Mouse (Mus musculus) forebrain, embryonic 16.5 days (tissue): Measurements from ENCODE around the gene Gspt1. TPM values are rescaled to one million over a fixed set of nuclear protein-coding genes. Genes with fewer than 3 reads are reported as not detected.
A peak's percentile ranks its signal among the peaks of the same experiment; 100 is the strongest.

ENCODE experiments used
- ATAC-seq: fragments of 200-750 bp; cut with Nextera tagmentation; 2 replicates; pipeline ENCODE4 v1.8.0; 2017; ENCODE audit warnings: mild to moderate bottlenecking, moderate library complexity
- H3K27ac ChIP-seq: fragments of 300-500 bp; sonication (generic); 2 replicates; pipeline ENCODE4 v1.5.1; 2014; ENCODE audit warnings: low read length, control low read depth
- H3K27me3 ChIP-seq: fragments of 300-500 bp; sonication (generic); replicated peaks from 2 replicates; pipeline ENCODE4 v1.6.1; 2014; ENCODE audit warnings: low read length; ENCODE audit not compliant: control insufficient read depth, insufficient read depth
- H3K36me3 ChIP-seq: fragments of 300-500 bp; sonication (generic); 2 replicates; pipeline ENCODE4 v1.6.1; 2014; ENCODE audit not compliant: control insufficient read depth, insufficient read depth
- H3K4me1 ChIP-seq: fragments of 300-500 bp; sonication (generic); replicated peaks from 2 replicates; pipeline ENCODE4 v1.6.1; 2014; ENCODE audit warnings: low read length; ENCODE audit not compliant: control insufficient read depth, insufficient read depth
- H3K4me2 ChIP-seq: fragments of 300-500 bp; sonication (generic); 2 replicates; pipeline ENCODE4 v1.6.1; 2014; ENCODE audit warnings: mild to moderate bottlenecking, low read length, control low read depth
- H3K4me3 ChIP-seq: fragments of 300-500 bp; sonication (generic); replicated peaks from 2 replicates; pipeline ENCODE4 v1.5.1; 2014; ENCODE audit warnings: mild to moderate bottlenecking, low read length, control low read depth
- H3K9ac ChIP-seq: fragments of 300-500 bp; sonication (generic); replicated peaks from 2 replicates; pipeline ENCODE4 v1.6.1; 2014; ENCODE audit warnings: low read depth, low read length, control low read depth
- H3K9me3 ChIP-seq: fragments of 300-500 bp; sonication (generic); 2 replicates; pipeline ENCODE4 v1.6.1; 2016; ENCODE audit warnings: low read length; ENCODE audit not compliant: control insufficient read depth
- WGBS: fragments of 180-500 bp; shearing (Covaris S2); extraction: QIAGEN DNeasy Blood & Tissue Kit; methylation state at CpG from one replicate; pipeline ENCODE4 v1.1.7; 2014; 5-methylcytosine and 5-hydroxymethylcytosine counted together
- polyA plus RNA-seq: library from polyadenylated mRNA; unstranded; fragments of >200 nt; fragmentation: Nextera tagmentation; extraction: Ambion mirVana; gene quantifications from 2 replicates; pipeline ENCODE4 v1.2.1, GENCODE M21; 2015

The Gspt1 gene
- polyA plus RNA-seq, 1 experiment from 2014 or later = 47.3 TPM

DNA sequence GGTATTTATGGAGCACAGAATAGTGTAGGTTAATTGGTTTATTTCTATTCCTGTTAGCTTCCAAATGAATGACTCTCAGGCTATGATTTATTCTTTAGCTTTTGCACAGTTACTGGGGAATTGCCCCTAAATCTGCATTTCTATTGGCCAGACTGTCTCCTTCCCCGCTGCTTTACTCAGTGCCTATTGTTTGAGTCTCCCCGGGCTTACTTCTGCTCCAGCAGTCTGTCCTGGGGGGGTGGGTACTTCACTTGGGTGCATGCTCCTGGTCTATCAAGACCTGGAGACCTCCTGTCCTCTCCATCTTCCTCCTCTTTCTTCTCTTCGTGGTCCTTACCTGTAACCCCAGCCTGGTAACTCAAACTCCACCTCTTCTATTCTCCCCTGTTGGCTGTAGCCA lies 22.8 kb upstream of the Gspt1 start:
- Histone ChIP-seq H3K36me3 (no peaks in the 10 kb centered on the region), H3K27ac (no peak overlapping the region), H3K9ac (no peak overlapping the region), H3K4me1 (no peaks in the 10 kb centered on the region), H3K4me3 (no peak overlapping the region), H3K27me3 (no peaks in the 10 kb centered on the region), H3K4me2 (no peak overlapping the region), H3K9me3 (no peaks in the 10 kb centered on the region)
- no peak for ATAC-seq
- 29% methylated on average over 3 of the region's 3 CpGs for WGBS

DNA sequence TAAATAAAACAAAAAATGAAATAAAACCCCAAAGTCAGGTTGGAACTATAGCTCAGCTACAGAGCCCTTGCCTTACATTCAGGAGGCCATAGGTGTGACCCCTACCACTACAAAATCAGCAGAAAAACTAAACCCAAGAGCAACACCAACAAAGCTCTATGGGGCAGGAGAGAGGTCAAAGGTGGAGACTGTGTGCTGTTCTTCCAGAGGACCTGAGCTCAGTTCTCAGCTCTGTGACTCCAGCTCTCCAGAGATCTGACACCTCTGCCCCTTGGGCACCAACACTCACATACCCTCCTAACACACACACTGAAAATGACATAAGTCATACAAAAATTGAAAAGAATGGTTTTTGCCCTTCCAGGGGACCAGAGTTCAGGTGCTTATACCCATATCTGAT lies 16.9 kb upstream of the Gspt1 start:
- no peak overlapping the region for H3K4me3 ChIP-seq
- no peaks in the 10 kb centered on the region for H3K9me3 ChIP-seq
- no peaks in the 10 kb centered on the region for H3K4me1 ChIP-seq
- H3K4me2 ChIP-seq = no peak overlapping the region
- no peaks in the 10 kb centered on the region for H3K36me3 ChIP-seq
- no peak overlapping the region for H3K9ac ChIP-seq
- no peak for ATAC-seq
- H3K27ac ChIP-seq = no peak overlapping the region
- no peaks in the 10 kb centered on the region for H3K27me3 ChIP-seq

DNA sequence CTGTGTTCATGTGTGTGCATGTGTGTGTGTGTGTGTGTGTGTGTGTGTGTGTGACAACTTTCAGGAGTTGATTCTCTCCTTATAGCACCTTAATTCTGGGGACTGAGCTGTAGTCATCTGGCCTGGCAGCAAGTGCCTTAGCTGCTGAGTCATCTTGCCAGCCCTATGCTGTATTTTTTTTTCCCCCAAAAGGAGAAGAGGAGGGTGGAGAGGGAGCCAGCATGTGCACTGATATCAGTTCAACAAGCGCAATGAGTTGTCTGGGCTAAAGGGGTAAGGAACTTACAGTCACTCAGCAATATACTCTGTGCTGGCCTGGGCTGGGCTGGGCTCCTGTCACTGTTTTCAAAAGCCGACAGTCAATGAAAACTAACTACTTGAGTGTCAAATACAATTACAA lies 16.5 kb upstream of the Gspt1 start:
- no peaks in the 10 kb centered on the region for H3K36me3 ChIP-seq
- no peaks in the 10 kb centered on the region for H3K27me3 ChIP-seq
- no peak overlapping the region for H3K27ac ChIP-seq
- H3K4me3 ChIP-seq = no peak overlapping the region
- H3K4me1 ChIP-seq = no peaks in the 10 kb centered on the region
- H3K9ac ChIP-seq = no peak overlapping the region
- no peak for ATAC-seq
- no peaks in the 10 kb centered on the region for H3K9me3 ChIP-seq
- H3K4me2 ChIP-seq = no peak overlapping the region
- 86% methylated on average over 2 of the region's 2 CpGs for WGBS

DNA sequence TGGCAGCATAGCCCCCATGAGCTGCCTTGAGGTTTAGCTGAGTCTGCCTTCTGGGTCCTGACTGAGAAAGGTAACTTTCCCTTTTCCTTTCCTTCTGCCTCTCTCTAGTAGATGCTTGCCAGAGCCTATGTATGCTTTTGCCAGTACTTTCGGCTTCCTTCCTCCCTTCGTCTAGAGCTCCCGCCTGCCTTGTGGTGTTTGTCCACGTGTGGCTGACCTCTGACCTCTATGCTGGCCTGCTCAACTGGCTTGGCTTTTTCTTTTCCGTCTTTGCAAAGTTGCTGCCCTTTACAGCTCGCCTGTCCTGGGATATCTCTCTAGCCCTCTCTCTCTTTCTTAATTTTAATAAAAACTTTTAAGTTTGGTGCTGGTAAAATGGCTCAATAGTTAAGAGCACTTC lies 15.7 kb upstream of the Gspt1 start:
- Histone ChIP-seq H3K27ac (no peak overlapping the region), H3K9ac (no peak overlapping the region), H3K4me1 (no peaks in the 10 kb centered on the region), H3K36me3 (no peaks in the 10 kb centered on the region), H3K27me3 (no peaks in the 10 kb centered on the region), H3K4me3 (no peak overlapping the region), H3K9me3 (no peaks in the 10 kb centered on the region), H3K4me2 (no peak overlapping the region)
- no peak for ATAC-seq
- WGBS = 45% methylated on average over 6 of the region's 6 CpGs

DNA sequence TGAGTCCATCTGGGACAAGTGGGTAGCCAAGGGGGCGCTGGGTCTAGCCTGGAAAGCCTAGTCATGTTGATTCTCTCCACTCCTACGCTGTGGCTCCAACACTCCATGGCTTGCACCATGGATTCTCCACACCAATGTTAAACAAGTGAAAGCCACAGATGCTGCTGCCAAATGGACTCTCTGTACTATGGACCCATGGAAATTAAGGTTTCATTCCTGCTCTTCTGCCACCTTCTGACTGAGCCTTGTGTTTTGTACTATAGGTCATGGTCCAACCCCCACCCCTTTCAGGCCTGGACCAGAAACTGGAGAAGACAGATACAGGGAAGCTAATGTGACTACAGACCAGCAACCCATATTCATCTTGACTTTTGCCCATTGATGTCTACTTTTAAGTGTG lies 12.4 kb upstream of the Gspt1 start:
- H3K4me3 ChIP-seq = no peak overlapping the region
- H3K27ac ChIP-seq = no peak overlapping the region
- no peaks in the 10 kb centered on the region for H3K27me3 ChIP-seq
- H3K9ac ChIP-seq = no peak overlapping the region
- no peak overlapping the region for H3K4me2 ChIP-seq
- no peaks in the 10 kb centered on the region for H3K4me1 ChIP-seq
- no peaks in the 10 kb centered on the region for H3K9me3 ChIP-seq
- 79% methylated on average over 2 of the region's 2 CpGs for WGBS
- H3K36me3 ChIP-seq = no peaks in the 10 kb centered on the region
- ATAC-seq = no peak

DNA sequence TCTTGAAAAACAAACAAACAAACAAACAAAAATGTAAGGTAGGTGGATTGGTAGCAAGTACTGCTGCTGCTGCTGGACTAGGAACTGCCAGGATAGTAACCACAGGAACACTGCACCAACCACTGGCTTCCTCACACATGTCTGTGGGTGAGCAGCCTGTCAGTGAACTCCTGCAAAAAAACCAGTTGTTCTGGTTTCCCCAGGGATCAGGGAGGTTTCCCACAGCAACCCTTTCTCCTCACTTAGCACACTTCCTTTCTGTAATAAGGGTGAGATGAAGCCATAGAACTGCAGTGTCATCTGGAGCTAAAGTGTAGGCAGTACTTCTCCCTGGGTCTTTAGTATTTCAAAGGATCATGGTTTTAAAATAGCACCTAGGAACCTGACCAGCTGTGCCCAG lies 9.1 kb upstream of the Gspt1 start:
- Histone ChIP-seq H3K9ac (no peak overlapping the region), H3K27ac (no peak overlapping the region), H3K4me2 (no peak overlapping the region), H3K27me3 (no peaks in the 10 kb centered on the region), H3K4me1 (no peaks in the 10 kb centered on the region), H3K36me3 (no peaks in the 10 kb centered on the region), H3K4me3 (no peak overlapping the region), H3K9me3 (no peaks in the 10 kb centered on the region)
- no peak for ATAC-seq

DNA sequence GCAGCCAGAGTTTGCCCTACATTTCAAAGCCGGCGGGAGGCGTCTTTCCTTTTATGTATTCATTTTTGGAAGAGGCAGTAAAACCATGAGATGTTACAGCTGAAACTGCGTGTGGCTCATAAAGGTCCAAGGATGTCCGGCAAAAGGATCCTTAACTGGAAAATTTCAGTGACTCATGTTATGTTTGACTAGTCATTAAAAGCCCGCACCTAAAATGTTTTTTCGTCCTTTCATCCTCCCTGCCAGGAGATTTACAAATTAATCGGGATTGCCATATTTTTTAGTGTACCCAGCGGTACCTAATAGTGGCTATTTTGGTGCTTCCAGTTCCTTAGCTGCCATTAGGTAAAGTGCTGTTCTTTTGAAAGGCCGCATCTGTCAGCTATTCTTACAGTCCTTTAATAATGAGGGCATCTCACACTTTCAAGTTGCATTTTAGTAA lies 619 bp upstream of the Gspt1 start:
- Histone ChIP-seq H3K36me3 (no peaks in the 10 kb centered on the region), H3K27ac (peak overlapping the region; percentile 93), H3K4me1 (peaks cover 13% of the 10 kb centered on the region), H3K9me3 (no peaks in the 10 kb centered on the region), H3K27me3 (no peaks in the 10 kb centered on the region), H3K9ac (peak overlapping the region; percentile 70), H3K4me2 (peak overlapping the region; percentile 77), H3K4me3 (peak overlapping the region; percentile 62)
- 17% methylated on average over 10 of the region's 10 CpGs for WGBS
- no peak for ATAC-seq

DNA sequence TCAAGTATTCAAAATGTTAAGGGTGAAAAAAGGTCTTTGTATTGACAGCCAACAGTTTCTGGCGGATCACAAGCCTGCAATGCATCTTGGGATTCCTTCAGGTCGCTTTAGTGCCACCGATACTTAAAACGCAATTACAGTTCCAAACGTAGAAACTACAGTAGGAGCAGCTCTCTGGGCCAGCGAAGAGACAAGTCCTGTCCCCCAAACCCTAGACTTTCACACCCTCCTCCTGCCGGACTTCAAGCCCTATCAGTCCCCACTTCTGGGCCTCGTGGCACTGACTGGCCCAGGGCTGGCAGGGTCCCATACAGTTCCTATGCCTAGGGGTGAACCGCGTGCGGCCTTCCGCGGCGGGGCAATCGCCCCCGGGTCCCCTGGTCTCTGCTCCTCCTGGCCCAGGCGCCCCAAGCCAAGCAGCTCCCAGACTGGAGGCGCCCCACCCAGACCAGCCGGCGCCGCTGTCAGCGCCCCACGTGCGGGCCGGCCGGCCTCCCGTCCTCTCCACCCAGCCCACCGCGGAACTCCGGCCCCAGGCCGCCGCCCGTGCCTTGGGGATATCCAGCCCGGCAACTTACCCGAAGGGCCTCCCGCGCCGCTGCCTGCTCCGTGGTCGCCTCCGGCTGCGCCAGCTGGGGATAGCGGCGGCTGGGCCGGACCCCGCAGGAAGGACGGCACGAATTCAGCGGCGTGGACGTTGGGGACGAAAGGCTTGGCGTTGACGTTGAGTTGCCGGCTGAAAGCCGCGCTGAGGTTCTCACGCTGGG lies 877 bp downstream of the Gspt1 start:
- peaks cover 13% of the 10 kb centered on the region for H3K4me1 ChIP-seq
- WGBS = under 1% methylated on average over 56 of the region's 58 CpGs
- H3K27ac ChIP-seq = peak overlapping the region; percentile 88
- H3K27me3 ChIP-seq = no peaks in the 10 kb centered on the region
- H3K9ac ChIP-seq = peak overlapping the region; percentile 86
- H3K4me3 ChIP-seq = peak overlapping the region; percentile 62
- ATAC-seq = 0 out of 2 replicates have a peak, but pooled peaks have one; percentile 2
- no peaks in the 10 kb centered on the region for H3K36me3 ChIP-seq
- peak overlapping the region; percentile 92 for H3K4me2 ChIP-seq
- H3K9me3 ChIP-seq = no peaks in the 10 kb centered on the region

DNA sequence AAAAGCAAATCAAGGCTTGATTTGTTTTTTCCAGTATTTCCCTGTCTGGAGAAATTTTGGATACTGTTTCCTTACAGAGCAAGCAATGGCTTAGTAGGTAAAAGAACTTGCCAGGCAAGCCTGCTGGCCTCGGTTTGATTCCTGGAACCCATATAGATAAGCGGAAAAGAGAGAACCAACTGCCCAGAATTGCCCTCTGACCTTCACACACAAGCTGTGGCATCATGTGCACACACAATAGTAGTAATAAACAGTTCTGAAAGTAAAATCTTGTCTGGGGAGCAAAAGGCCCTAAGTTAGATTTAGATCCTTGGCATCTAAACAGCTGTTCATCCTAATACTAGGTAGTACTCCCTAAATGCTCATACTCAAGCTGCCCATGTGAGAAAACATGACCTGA lies 6.3 kb downstream of the Gspt1 start:
- 85% methylated on average over 2 of the region's 2 CpGs for WGBS
- H3K4me3 ChIP-seq = no peak overlapping the region
- H3K9me3 ChIP-seq = no peaks in the 10 kb centered on the region
- ATAC-seq = no peak
- H3K4me2 ChIP-seq = no peak overlapping the region
- no peak overlapping the region for H3K27ac ChIP-seq
- no peaks in the 10 kb centered on the region for H3K27me3 ChIP-seq
- peaks cover 9% of the 10 kb centered on the region for H3K4me1 ChIP-seq
- H3K36me3 ChIP-seq = no peaks in the 10 kb centered on the region
- no peak overlapping the region for H3K9ac ChIP-seq

DNA sequence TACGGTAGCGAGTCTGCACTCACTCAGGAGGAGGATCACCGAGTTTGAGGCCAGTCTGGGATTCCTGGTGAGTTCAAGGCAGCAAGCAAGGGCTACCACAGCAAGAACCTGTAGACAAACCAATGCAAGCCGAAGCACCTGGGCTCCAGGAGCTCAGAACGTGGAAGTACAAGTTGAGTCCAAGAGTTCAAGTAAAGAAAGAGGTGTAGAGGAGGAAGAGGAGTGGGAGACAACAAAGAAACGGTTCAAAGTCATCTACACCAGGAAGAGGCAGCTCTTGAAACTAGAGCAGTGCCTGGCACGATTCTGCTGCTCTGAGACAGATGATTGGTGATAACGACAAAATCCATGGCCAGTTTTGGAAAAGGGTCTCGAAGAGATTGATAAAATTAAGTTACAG lies 8.4 kb downstream of the Gspt1 start:
- Histone ChIP-seq H3K4me3 (no peak overlapping the region), H3K4me1 (no peaks in the 10 kb centered on the region), H3K9ac (no peak overlapping the region), H3K9me3 (no peaks in the 10 kb centered on the region), H3K27me3 (no peaks in the 10 kb centered on the region), H3K27ac (no peak overlapping the region), H3K36me3 (no peaks in the 10 kb centered on the region), H3K4me2 (no peak overlapping the region)
- 88% methylated on average over 9 of the region's 9 CpGs for WGBS
- ATAC-seq = no peak
